Mouse (Mus musculus) embryo, embryonic 11.5 days (tissue): ENCODE measurements around the gene Timp4.
"Not testable (repeated sequence)": the region's sequence is repeated elsewhere in the genome, so short reads cannot be mapped to it uniquely, and the experiment has no call there.

Experiments
- DNase-seq: peaks from one replicate; pipeline ENCODE4 v3.0.0-alpha.2; 2012; ENCODE audit warnings: low read depth, low spot score

The Timp4 gene

GRCm38 (mm10) chr6:115255171-115255570 is 3.2 kb upstream of the Timp4 start:
- DNase-seq = no peak

- no peak for DNase-seq
These were observed 447 bp downstream of the Timp4 start for GRCm38 (mm10) chr6:115251531-115251985.

GRCm38 (mm10) chr6:115245500-115246058 is 6.4 kb downstream of the Timp4 start:
- no peak for DNase-seq

- DNase-seq = no peak
These were observed 7.8 kb downstream of the Timp4 start for GRCm38 (mm10) chr6:115244222-115244621.

GRCm38 (mm10) chr6:115241939-115242338 is 10.1 kb downstream of the Timp4 start:
- no peak for DNase-seq

GRCm38 (mm10) chr6:115241131-115241699 is 10.8 kb downstream of the Timp4 start:
- no peak for DNase-seq

- DNase-seq = not testable (repeated sequence)
These were observed 11.6 kb downstream of the Timp4 start for GRCm38 (mm10) chr6:115240431-115240830.

- no peak for DNase-seq
These were observed 12.7 kb downstream of the Timp4 start for GRCm38 (mm10) chr6:115239335-115239734.

GRCm38 (mm10) chr6:115238031-115239027 is 13.7 kb downstream of the Timp4 start:
- no peak for DNase-seq

GRCm38 (mm10) chr6:115232562-115232961 is 19.4 kb downstream of the Timp4 start:
- no peak for DNase-seq

- DNase-seq = no peak
These were observed 20.2 kb downstream of the Timp4 start for GRCm38 (mm10) chr6:115231836-115232235.

- DNase-seq = no peak
These were observed 21.4 kb downstream of the Timp4 start for GRCm38 (mm10) chr6:115230557-115230956.

- peak; percentile 65 for DNase-seq
These were observed 24.5 kb downstream of the Timp4 start for GRCm38 (mm10) chr6:115227529-115227928.

- DNase-seq = no peak
These were observed 25.0 kb downstream of the Timp4 start, which contains the start of gene Gm17482 for GRCm38 (mm10) chr6:115227043-115227442. TSS of gene Gm17482 (plus strand) at chr6:115227343.

- no peak for DNase-seq
These were observed 26.5 kb downstream of the Timp4 start for GRCm38 (mm10) chr6:115225519-115225918.

GRCm38 (mm10) chr6:115221215-115221641 is 30.8 kb downstream of the Timp4 start:
- DNase-seq = no peak

GRCm38 (mm10) chr6:115213129-115213528 is 38.9 kb downstream of the Timp4 start:
- DNase-seq = no peak

GRCm38 (mm10) chr6:115212132-115212903 is 39.7 kb downstream of the Timp4 start:
- DNase-seq = no peak

GRCm38 (mm10) chr6:115210820-115211219 is 41.2 kb downstream of the Timp4 start:
- no peak for DNase-seq

GRCm38 (mm10) chr6:115210187-115210586 is 41.8 kb downstream of the Timp4 start:
- DNase-seq = no peak

GRCm38 (mm10) chr6:115203029-115203428 is 49.0 kb downstream of the Timp4 start:
- DNase-seq = no peak
